Mouse (Mus musculus): ENCODE results near the gene Ptgs1. TPM values are rescaled to one million over a fixed set of nuclear protein-coding genes. Genes with fewer than 3 reads are reported as not detected.

The Ptgs1 gene
- 15.4 TPM for polyA plus RNA-seq (2014; fragmentation: Illumina TruSeq; extraction: RNeasy Lipid Tissue Mini Kit (QIAGEN cat#74804); ENCODE audit: low read depth, low replicate concordance)

DNA sequence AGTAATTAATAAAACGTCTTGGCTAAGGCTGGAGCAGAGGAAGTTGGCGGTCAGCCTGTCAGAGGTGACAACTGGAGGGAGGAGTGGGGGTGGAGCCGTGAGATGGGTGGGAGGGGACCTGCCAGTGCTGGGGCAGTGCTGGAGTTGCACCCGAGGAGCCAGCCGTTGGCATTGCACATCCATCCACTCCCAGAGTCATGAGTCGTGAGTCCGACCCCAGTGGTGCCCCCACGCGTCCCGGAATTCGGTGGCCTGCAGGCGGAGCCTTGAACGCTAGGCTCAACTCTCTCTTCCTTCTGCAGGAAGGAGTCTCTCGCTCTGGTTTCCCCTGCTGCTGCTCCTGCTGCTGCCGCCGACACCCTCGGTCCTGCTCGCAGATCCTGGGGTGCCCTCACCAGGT, at the start of gene Ptgs1:
Ptgs1 (plus strand) TSS at position 61 of the 400 bp plus-strand sequence.

Other genes starting within 250 kb of the Ptgs1 start
- 4.9 TPM for gene Ndufa8, start 181.0 kb upstream of the Ptgs1 start, polyA plus RNA-seq (2014; fragmentation: Illumina TruSeq; extraction: RNeasy Lipid Tissue Mini Kit (QIAGEN cat#74804); ENCODE audit: low read depth, low replicate concordance)
- gene Morn5, start 181.0 kb upstream of the Ptgs1 start, polyA plus RNA-seq (2014; fragmentation: Illumina TruSeq; extraction: RNeasy Lipid Tissue Mini Kit (QIAGEN cat#74804); ENCODE audit: low read depth, low replicate concordance): not detected
- gene Lhx6, start 125.0 kb upstream of the Ptgs1 start, polyA plus RNA-seq (2014; fragmentation: Illumina TruSeq; extraction: RNeasy Lipid Tissue Mini Kit (QIAGEN cat#74804); ENCODE audit: low read depth, low replicate concordance): not detected
- 37.2 TPM for gene Mrrf, start 94.0 kb upstream of the Ptgs1 start, polyA plus RNA-seq (2014; fragmentation: Illumina TruSeq; extraction: RNeasy Lipid Tissue Mini Kit (QIAGEN cat#74804); ENCODE audit: low read depth, low replicate concordance)
- gene Rbm18, start 93.7 kb upstream of the Ptgs1 start, polyA plus RNA-seq (2014; fragmentation: Illumina TruSeq; extraction: RNeasy Lipid Tissue Mini Kit (QIAGEN cat#74804); ENCODE audit: low read depth, low replicate concordance): 56.5 TPM
- not detected for gene Olfr338, start 143.1 kb downstream of the Ptgs1 start, polyA plus RNA-seq (2014; fragmentation: Illumina TruSeq; extraction: RNeasy Lipid Tissue Mini Kit (QIAGEN cat#74804); ENCODE audit: low read depth, low replicate concordance)
- gene Olfr339, start 188.5 kb downstream of the Ptgs1 start, polyA plus RNA-seq (2014; fragmentation: Illumina TruSeq; extraction: RNeasy Lipid Tissue Mini Kit (QIAGEN cat#74804); ENCODE audit: low read depth, low replicate concordance): not detected
- not detected for gene Olfr340, start 222.2 kb downstream of the Ptgs1 start, polyA plus RNA-seq (2014; fragmentation: Illumina TruSeq; extraction: RNeasy Lipid Tissue Mini Kit (QIAGEN cat#74804); ENCODE audit: low read depth, low replicate concordance)